Mouse (Mus musculus) lung, embryonic 16.5 days (tissue): ENCODE data around the gene Pdpr. TPM values are rescaled to one million over a fixed set of nuclear protein-coding genes. Genes with fewer than 3 reads are reported as not detected.
"Not testable (repeated sequence)": the region's sequence is repeated elsewhere in the genome, so short reads cannot be mapped to it uniquely, and the experiment has no call there.

Experiments used
- ATAC-seq: fragments of 200-750 bp; cut with Nextera tagmentation; 2 replicates; pipeline ENCODE4 v1.8.0; 2017; ENCODE audit warnings: low read depth, mild to moderate bottlenecking, moderate library complexity
- H3K27ac ChIP-seq: fragments of 300-500 bp; sonication (generic); 2 replicates; pipeline ENCODE4 v1.5.1; 2014; ENCODE audit warnings: mild to moderate bottlenecking, control low read depth, low read length
- H3K27me3 ChIP-seq: fragments of 300-500 bp; sonication (generic); 2 replicates; pipeline ENCODE4 v1.6.1; 2014; ENCODE audit warnings: low read depth, low read length, mixed read lengths; ENCODE audit not compliant: control insufficient read depth, insufficient read depth
- H3K36me3 ChIP-seq: fragments of 300-500 bp; sonication (generic); 2 replicates; pipeline ENCODE4 v1.6.1; 2014; ENCODE audit warnings: low read length; ENCODE audit not compliant: control insufficient read depth, insufficient read depth
- H3K4me1 ChIP-seq: fragments of 300-500 bp; sonication (generic); replicated peaks from 2 replicates; pipeline ENCODE4 v1.6.1; 2014; ENCODE audit warnings: low read length, mixed read lengths; ENCODE audit not compliant: control insufficient read depth, insufficient read depth
- H3K4me2 ChIP-seq: fragments of 300-500 bp; sonication (generic); 2 replicates; pipeline ENCODE4 v1.6.1; 2014; ENCODE audit warnings: low read depth, low read length, control low read depth
- H3K4me3 ChIP-seq: fragments of 300-500 bp; sonication (generic); 2 replicates; pipeline ENCODE4 v1.5.1; 2014; ENCODE audit warnings: mild to moderate bottlenecking, low read length, control low read depth
- H3K9ac ChIP-seq: fragments of 300-500 bp; sonication (generic); 2 replicates; pipeline ENCODE4 v1.6.1; 2014; ENCODE audit warnings: low read length, control low read depth
- H3K9me3 ChIP-seq: fragments of 300-500 bp; sonication (generic); 2 replicates; pipeline ENCODE4 v1.6.1; 2016; ENCODE audit warnings: low read length; ENCODE audit not compliant: control insufficient read depth
- WGBS: fragments of 180-500 bp; shearing (Covaris S2); extraction: QIAGEN DNeasy Blood & Tissue Kit; methylation state at CpG from one replicate; pipeline ENCODE4 v1.1.7; 2014; 5-methylcytosine and 5-hydroxymethylcytosine counted together
- polyA plus RNA-seq: library from polyadenylated mRNA; unstranded; fragments of >200 nt; fragmentation: Nextera tagmentation; extraction: Ambion mirVana; gene quantifications from 2 replicates; pipeline ENCODE4 v1.2.1, GENCODE M21; 2015

The Pdpr gene
- polyA plus RNA-seq, 1 experiment from 2014 or later: 9.6 TPM

GRCm38 (mm10) chr8:111079861-111080271 is 14.6 kb upstream of the Pdpr start:
- Histone ChIP-seq H3K9me3 (no peaks in the 10 kb centered on the region), H3K4me2 (no peak overlapping the region), H3K36me3 (no peaks in the 10 kb centered on the region), H3K27me3 (no peaks in the 10 kb centered on the region), H3K4me3 (no peak overlapping the region), H3K4me1 (peaks cover 4% of the 10 kb centered on the region; the same call in 1 of the 2 replicates), H3K9ac (no peak overlapping the region), H3K27ac (no peak overlapping the region)
- ATAC-seq: no peak; the same call in 1 of the 2 replicates
- 34% methylated on average over 6 of the region's 6 CpGs for WGBS

GRCm38 (mm10) chr8:111081580-111082258 is 12.7 kb upstream of the Pdpr start:
- H3K27me3 ChIP-seq: no peaks in the 10 kb centered on the region
- H3K4me2 ChIP-seq: no peak overlapping the region
- H3K36me3 ChIP-seq: no peaks in the 10 kb centered on the region
- H3K9me3 ChIP-seq: no peaks in the 10 kb centered on the region
- H3K4me1 ChIP-seq: peaks cover 4% of the 10 kb centered on the region; the same call in 1 of the 2 replicates
- 51% methylated on average over 12 of the region's 12 CpGs for WGBS
- H3K9ac ChIP-seq: no peak overlapping the region
- no peak overlapping the region for H3K4me3 ChIP-seq
- no peak overlapping the region for H3K27ac ChIP-seq
- 0 out of 2 replicates have a peak, but pooled peaks have one; percentile 20 for ATAC-seq

GRCm38 (mm10) chr8:111083936-111084335 is 10.5 kb upstream of the Pdpr start:
- not testable (repeated sequence) for H3K4me2 ChIP-seq, H3K27me3 ChIP-seq, ATAC-seq, H3K9me3 ChIP-seq, H3K4me3 ChIP-seq, H3K4me1 ChIP-seq, H3K27ac ChIP-seq, H3K9ac ChIP-seq, H3K36me3 ChIP-seq
- WGBS: 87% methylated on average over 5 of the region's 5 CpGs

GRCm38 (mm10) chr8:111090126-111090525 is 4.3 kb upstream of the Pdpr start:
- 0% methylated on average over 2 of the region's 2 CpGs for WGBS
- H3K4me2 ChIP-seq: no peak overlapping the region

GRCm38 (mm10) chr8:111091706-111092105 is 2.7 kb upstream of the Pdpr start:
- Histone ChIP-seq H3K4me1 (peaks cover 10% of the 10 kb centered on the region), H3K36me3 (no peaks in the 10 kb centered on the region), H3K9ac (no peak overlapping the region), H3K27me3 (no peaks in the 10 kb centered on the region), H3K4me2 (no peak overlapping the region), H3K4me3 (no peak overlapping the region), H3K9me3 (no peaks in the 10 kb centered on the region), H3K27ac (no peak overlapping the region)
- WGBS: 78% methylated on average over 7 of the region's 7 CpGs
- ATAC-seq: no peak

More at GRCm38 (mm10) chr8:111090126-111090525, 4.3 kb upstream of the Pdpr start:
- no peaks in the 10 kb centered on the region for H3K27me3 ChIP-seq
- no peaks in the 10 kb centered on the region for H3K9me3 ChIP-seq
- H3K9ac ChIP-seq: no peak overlapping the region
- H3K27ac ChIP-seq: no peak overlapping the region
- no peaks in the 10 kb centered on the region for H3K4me1 ChIP-seq
- peak; percentile 39; the same call in 1 of the 2 replicates for ATAC-seq
- H3K36me3 ChIP-seq: no peaks in the 10 kb centered on the region
- H3K4me3 ChIP-seq: no peak overlapping the region

- H3K4me2 ChIP-seq, H3K9ac ChIP-seq, H3K4me1 ChIP-seq, H3K27me3 ChIP-seq, H3K4me3 ChIP-seq, ATAC-seq, H3K27ac ChIP-seq, H3K9me3 ChIP-seq, H3K36me3 ChIP-seq: not testable (repeated sequence)
- 83% methylated on average over 5 of the region's 6 CpGs for WGBS
Observed at GRCm38 (mm10) chr8:111092326-111092725, 2.1 kb upstream of the Pdpr start, which contains the start of gene Clec18a. Clec18a (minus strand) TSS chr8:111092426.

- H3K27ac ChIP-seq, H3K36me3 ChIP-seq, H3K9me3 ChIP-seq, H3K4me1 ChIP-seq, H3K27me3 ChIP-seq: not testable (repeated sequence)
- H3K9ac ChIP-seq: peak overlapping the region; percentile 70
- peak overlapping the region; percentile 76 for H3K4me2 ChIP-seq
- ATAC-seq: peak; percentile 66; the same call in 1 of the 2 replicates
- peak overlapping the region; percentile 70 for H3K4me3 ChIP-seq
- WGBS: under 1% methylated on average over 55 of the region's 69 CpGs
Observed at GRCm38 (mm10) chr8:111094719-111095302, 381 bp downstream of the Pdpr start.

GRCm38 (mm10) chr8:111114891-111115290 is 20.5 kb downstream of the Pdpr start:
- ATAC-seq: no peak
- H3K4me2 ChIP-seq: no peak overlapping the region
- 90% methylated on average over 5 of the region's 5 CpGs for WGBS
- H3K4me3 ChIP-seq: no peak overlapping the region
- H3K4me1 ChIP-seq: no peaks in the 10 kb centered on the region
- no peak overlapping the region for H3K27ac ChIP-seq
- no peak overlapping the region for H3K9ac ChIP-seq
- H3K9me3 ChIP-seq: no peaks in the 10 kb centered on the region
- H3K27me3 ChIP-seq: no peaks in the 10 kb centered on the region
- H3K36me3 ChIP-seq: peaks cover 18% of the 10 kb centered on the region

- 95% methylated on average over 3 of the region's 3 CpGs for WGBS
- Histone ChIP-seq H3K4me3 (no peak overlapping the region), H3K4me1 (no peaks in the 10 kb centered on the region), H3K9me3 (no peaks in the 10 kb centered on the region), H3K27me3 (no peaks in the 10 kb centered on the region), H3K9ac (no peak overlapping the region), H3K36me3 (peaks cover 23% of the 10 kb centered on the region), H3K27ac (no peak overlapping the region), H3K4me2 (no peak overlapping the region)
- no peak for ATAC-seq
Observed at GRCm38 (mm10) chr8:111119481-111119880, 25.1 kb downstream of the Pdpr start.
